Comparison of ENCODE assay signal across 9 mouse cellular contexts in genomic region chr6:91713370-91713896, GRCm38 (mm10). TPM values are rescaled to one million over a fixed set of nuclear protein-coding genes. Genes with fewer than 3 reads are reported as not detected.
DNase-seq lines count a peak whose midpoint lies in the region; ATAC-seq lines count a peak whose summit lies in the region.
"Had no signal": no experiment of that assay in that cellular context is flagged by ENCODE, and none has a peak within 500 bp of the region (broad histone marks: within the 10 kb centered on the region; RNA-seq: fewer than 3 reads in every experiment).

No protein-coding gene starts in this region.

- no peak overlapping the region for H3K4me3 ChIP-seq in kidney, embryonic 15.5 days (replicated peaks)
- H3K4me3 ChIP-seq in brown adipose tissue, adult 24 weeks (ENCODE audit: insufficient read depth, low read depth, low read length) = no peak overlapping the region
- no peak overlapping the region for H3K4me3 ChIP-seq in hindbrain, embryonic 15.5 days
- no peak overlapping the region for H3K4me3 ChIP-seq in midbrain, embryonic 16.5 days (ENCODE audit: low read depth, low read length)

- peak; percentile 41; the same call in 1 of the 2 replicates for ATAC-seq in kidney, embryonic 15.5 days (replicated peaks; ENCODE audit: low FRiP score)
- ATAC-seq in hindbrain, embryonic 15.5 days (ENCODE audit: low FRiP score, low read depth) = no peak
- ATAC-seq in midbrain, embryonic 16.5 days = no peak

- H3K9me3 ChIP-seq in kidney, embryonic 15.5 days (replicated peaks) = no peaks in the 10 kb centered on the region
- no peaks in the 10 kb centered on the region for H3K9me3 ChIP-seq in hindbrain, embryonic 15.5 days
- no peaks in the 10 kb centered on the region for H3K9me3 ChIP-seq in midbrain, embryonic 16.5 days (replicated peaks; ENCODE audit: control insufficient read depth, low read length, poor library complexity, severe bottlenecking)
- H3K9me3 ChIP-seq: G1E had no signal

- WGBS in kidney, embryonic 15.5 days = 3% methylated on average over 5 of the region's 5 CpGs
- WGBS in hindbrain, embryonic 15.5 days = 6% methylated on average over 5 of the region's 5 CpGs
- WGBS in midbrain, embryonic 16.5 days = 4% methylated on average over 5 of the region's 5 CpGs

- DNase-seq in kidney, adult 9 months = no peak
- no peak for DNase-seq in urinary bladder, postnatal 36 days (ENCODE audit: low spot score in 2 of 2)
- no peak for DNase-seq in right cerebral cortex, postnatal 25 days
- no peak for DNase-seq in kidney, postnatal 14 days

- H3K4me2 ChIP-seq in kidney, embryonic 15.5 days = peak overlapping the region; percentile 5; the same call in 1 of the 2 replicates
- H3K4me2 ChIP-seq in hindbrain, embryonic 15.5 days = no peak overlapping the region
- H3K4me2 ChIP-seq in midbrain, embryonic 16.5 days (ENCODE audit: low read length) = no peak overlapping the region

- H3K27ac ChIP-seq in kidney, embryonic 15.5 days = peak overlapping the region; percentile 78
- peak overlapping the region; percentile 69 for H3K27ac ChIP-seq in brown adipose tissue, adult 24 weeks (replicated peaks; ENCODE audit: low read depth, low read length)
- H3K27ac ChIP-seq in hindbrain, embryonic 15.5 days (replicated peaks) = peak overlapping the region; percentile 61
- H3K27ac ChIP-seq in midbrain, embryonic 16.5 days (ENCODE audit: low read length) = peak overlapping the region; percentile 50

- no peaks in the 10 kb centered on the region for H3K27me3 ChIP-seq in kidney, embryonic 15.5 days
- H3K27me3 ChIP-seq in hindbrain, embryonic 15.5 days = no peaks in the 10 kb centered on the region
- no peaks in the 10 kb centered on the region for H3K27me3 ChIP-seq in midbrain, embryonic 16.5 days (ENCODE audit: control insufficient read depth, insufficient read depth, low read depth, low read length)

- 0 out of 2 replicates have a peak overlapping the region, but pooled peaks have one; percentile 17 for H3K9ac ChIP-seq in kidney, embryonic 15.5 days
- H3K9ac ChIP-seq in hindbrain, embryonic 15.5 days = no peak overlapping the region
- no peak overlapping the region; the same call in 1 of the 2 replicates for H3K9ac ChIP-seq in midbrain, embryonic 16.5 days (ENCODE audit: low read depth, low read length)

- peaks cover 31% of the 10 kb centered on the region for H3K4me1 ChIP-seq in kidney, embryonic 15.5 days
- peaks cover 47% of the 10 kb centered on the region for H3K4me1 ChIP-seq in brown adipose tissue, adult 24 weeks (ENCODE audit: control insufficient read depth, insufficient read depth, insufficient read length, low read length)
- peaks cover 40% of the 10 kb centered on the region for H3K4me1 ChIP-seq in hindbrain, embryonic 15.5 days (replicated peaks)
- H3K4me1 ChIP-seq in midbrain, embryonic 16.5 days (ENCODE audit: control insufficient read depth, insufficient read depth, low read length) = peaks cover 32% of the 10 kb centered on the region

- peaks cover 40% of the 10 kb centered on the region for H3K36me3 ChIP-seq in kidney, embryonic 15.5 days
- no peaks in the 10 kb centered on the region for H3K36me3 ChIP-seq in hindbrain, embryonic 15.5 days
- peaks cover 11% of the 10 kb centered on the region for H3K36me3 ChIP-seq in midbrain, embryonic 16.5 days (ENCODE audit: control insufficient read depth, insufficient read depth, low read length)
- H3K36me3 ChIP-seq: G1E had no signal

RNA-seq across cellular contexts. Expression of gene Slc6a6, which starts 29.6 kb away (rescaled TPM):
- polyA plus RNA-seq in kidney, embryonic 15.5 days (2015; fragmentation: Nextera tagmentation; extraction: Ambion mirVana) = 84.0 and 87.2 TPM in 2 replicates
- polyA plus RNA-seq in brown adipose tissue, adult 24 weeks (2012; ENCODE audit: insufficient read depth, insufficient read length, missing spikeins) = 33.0 and 38.9 TPM in 2 replicates
- polyA plus RNA-seq in hindbrain, embryonic 15.5 days (2015; fragmentation: Nextera tagmentation; extraction: Ambion mirVana) = 99.4 and 102 TPM in 2 replicates
- 117 and 125 TPM in 2 replicates for polyA plus RNA-seq in midbrain, embryonic 16.5 days (2015; fragmentation: Nextera tagmentation; extraction: Ambion mirVana)
